Mouse (Mus musculus) adrenal gland, adult 10 weeks (tissue): ENCODE data around the gene Slc2a3. TPM values are rescaled to one million over a fixed set of nuclear protein-coding genes. Genes with fewer than 3 reads are reported as not detected.

Source experiments
- polyA plus RNA-seq: library from polyadenylated mRNA; stranded (reverse); fragments of 350-450 nt; fragmentation: Illumina TruSeq; extraction: RNeasy Lipid Tissue Mini Kit (QIAGEN cat#74804); gene quantifications from one replicate; pipeline ENCODE4 v1.2.3, GENCODE M21; 2014; ENCODE audit warnings: low read depth, low replicate concordance

Gene Slc2a3
- 5.4 TPM for polyA plus RNA-seq

GRCm38 (mm10) chr6:122801301-122801800 lies at the start of gene Slc2a3:
Slc2a3 (minus strand) TSS chr6:122801640.

GRCm38 (mm10) chr6:122819306-122820070 lies 18.0 kb upstream of the Slc2a3 start, which contains the start of gene Foxj2:
Foxj2 (plus strand) TSS chr6:122819914.

GRCm38 (mm10) chr6:122707036-122707800 lies 94.2 kb downstream of the Slc2a3 start, which contains the start of gene Nanog:
Nanog (plus strand) TSS chr6:122707489.

Other genes starting within 250 kb of the Slc2a3 start
- gene Aicda, start 247.8 kb downstream of the Slc2a3 start, polyA plus RNA-seq = not detected
- 9.3 TPM for gene Apobec1, start 199.2 kb downstream of the Slc2a3 start, polyA plus RNA-seq
- 0.35 TPM for gene Gdf3, start 191.6 kb downstream of the Slc2a3 start, polyA plus RNA-seq
- not detected for gene Dppa3, start 175.2 kb downstream of the Slc2a3 start, polyA plus RNA-seq
- gene Nanog, start 94.2 kb downstream of the Slc2a3 start, polyA plus RNA-seq = not detected
- gene Foxj2, start 18.3 kb upstream of the Slc2a3 start, polyA plus RNA-seq = 14.1 TPM
- gene C3ar1, start 54.5 kb upstream of the Slc2a3 start, polyA plus RNA-seq = 7.2 TPM
- gene Necap1, start 72.8 kb upstream of the Slc2a3 start, polyA plus RNA-seq = 80.0 TPM
- 6.7 TPM for gene Clec4a1, start 120.2 kb upstream of the Slc2a3 start, polyA plus RNA-seq
- 13.5 TPM for gene Clec4a3, start 150.9 kb upstream of the Slc2a3 start, polyA plus RNA-seq
- gene Clec4a4, start 188.7 kb upstream of the Slc2a3 start, polyA plus RNA-seq = not detected
- 1.6 TPM for gene Clec4b1, start 248.3 kb upstream of the Slc2a3 start, polyA plus RNA-seq